Mouse (Mus musculus) left cerebral cortex, adult 9 months (tissue): ENCODE measurements at regions not wholly inside any gene's neighbourhood (a gene's known extent, or its start where the extent isn't known, plus 50 kb on each side); places are given as distances from the start of the nearest gene placed in this dataset.

Experiments used
- DNase-seq, 2 experiments: peaks; one replicate each; pipeline ENCODE4 v3.0.0; 2022; ENCODE audit warnings: low spot score in 2 of 2

- no peak for DNase-seq
Measured at GRCm38 (mm10) chr17:75895436-75895835, 343.7 kb upstream of the Fam98a start.

GRCm38 (mm10) chr17:75894934-75895333 is 343.2 kb upstream of the Fam98a start:
- DNase-seq: no peak

- DNase-seq: no peak
Measured at GRCm38 (mm10) chr17:75893559-75893958, 341.8 kb upstream of the Fam98a start.

GRCm38 (mm10) chr17:75892156-75892555 is 340.4 kb upstream of the Fam98a start:
- no peak for DNase-seq

- peak in 1 of 2 experiments; percentile 13 for DNase-seq
Measured at GRCm38 (mm10) chr17:75891564-75891963, 339.8 kb upstream of the Fam98a start.

GRCm38 (mm10) chr17:75877848-75878247 is 326.1 kb upstream of the Fam98a start:
- no peak for DNase-seq

GRCm38 (mm10) chr17:75876895-75877294 is 325.1 kb upstream of the Fam98a start:
- DNase-seq: no peak

GRCm38 (mm10) chr17:75874535-75874934 is 322.8 kb upstream of the Fam98a start:
- no peak for DNase-seq

- DNase-seq: no peak
Measured at GRCm38 (mm10) chr17:75870492-75870891, 318.7 kb upstream of the Fam98a start.

GRCm38 (mm10) chr17:75857015-75857414 is 305.3 kb upstream of the Fam98a start:
- DNase-seq: no peak

- DNase-seq: no peak
Measured at GRCm38 (mm10) chr17:75815997-75816626, 264.4 kb upstream of the Fam98a start.

GRCm38 (mm10) chr17:75812163-75812562 is 260.4 kb upstream of the Fam98a start:
- DNase-seq: no peak

- no peak for DNase-seq
Measured at GRCm38 (mm10) chr17:75808524-75809326, 257.0 kb upstream of the Fam98a start.

- no peak for DNase-seq
Measured at GRCm38 (mm10) chr17:75808025-75808424, 256.3 kb upstream of the Fam98a start.

- no peak for DNase-seq
Measured at GRCm38 (mm10) chr17:75804358-75804757, 252.6 kb upstream of the Fam98a start.

- DNase-seq: no peak
Measured at GRCm38 (mm10) chr17:75796380-75796779, 244.6 kb upstream of the Fam98a start.

- DNase-seq: no peak
Measured at GRCm38 (mm10) chr17:75795772-75796171, 244.0 kb upstream of the Fam98a start.

GRCm38 (mm10) chr17:75779770-75780169 is 228.0 kb upstream of the Fam98a start:
- DNase-seq: no peak

GRCm38 (mm10) chr17:75776611-75777010 is 224.9 kb upstream of the Fam98a start:
- peak in 1 of 2 experiments; percentile 35 for DNase-seq

- no peak for DNase-seq
Measured at GRCm38 (mm10) chr17:75775518-75775917, 223.8 kb upstream of the Fam98a start.

- DNase-seq: no peak
Measured at GRCm38 (mm10) chr17:75772861-75773260, 221.1 kb upstream of the Fam98a start.

GRCm38 (mm10) chr17:75768654-75769053 is 216.9 kb upstream of the Fam98a start:
- no peak for DNase-seq

- DNase-seq: peak; percentile 26 to 66
Measured at GRCm38 (mm10) chr17:75763391-75763790, 211.6 kb upstream of the Fam98a start.
